Mouse (Mus musculus) MEL (cell line): ENCODE measurements at regions not wholly inside any gene's neighbourhood (a gene's known extent, or its start where the extent isn't known, plus 50 kb on each side); places are given as distances from the start of the nearest gene placed in this dataset.
"Not testable (repeated sequence)": the region's sequence is repeated elsewhere in the genome, so short reads cannot be mapped to it uniquely, and the experiment has no call there.

ENCODE experiments used
- DNase-seq: peaks from one replicate; pipeline ENCODE4 v3.0.0; 2011; ENCODE audit warnings: low read depth, low spot score
- H3K27ac ChIP-seq: 2 replicates; pipeline ENCODE4 v1.5.1; 2012; ENCODE audit warnings: low read depth, mild to moderate bottlenecking, control low read depth, low read length, moderate library complexity; ENCODE audit not compliant: control insufficient read depth
- H3K27me3 ChIP-seq, 2 experiments: fragments of 150-350 bp in 1 of 2; sonication (generic) in 1 of 2; 2 replicates each; pipeline ENCODE4 v1.6.1; 2012; ENCODE audit warnings: low read length in 2 of 2, mild to moderate bottlenecking in 2 of 2, improper control_type of control experiment in 1 of 2, moderate library complexity in 1 of 2; ENCODE audit not compliant: insufficient read depth in 2 of 2, control insufficient read depth in 1 of 2
- H3K36me3 ChIP-seq, 2 experiments: 2 replicates each; pipeline ENCODE4 v1.6.1; 2012 to 2014; ENCODE audit warnings: low read length in 2 of 2, improper control_type of control experiment in 1 of 2, inconsistent platforms in 1 of 2, mild to moderate bottlenecking in 1 of 2; ENCODE audit not compliant: insufficient read depth in 2 of 2, control insufficient read depth in 1 of 2
- H3K4me1 ChIP-seq, 2 experiments: fragments of 150-350 bp in 1 of 2; sonication (generic) in 1 of 2; 2 replicates each; pipeline ENCODE4 v1.6.1; 2012; ENCODE audit warnings: low read length in 2 of 2, improper control_type of control experiment in 1 of 2, mild to moderate bottlenecking in 1 of 2; ENCODE audit not compliant: insufficient read depth in 2 of 2, control insufficient read depth in 1 of 2
- H3K4me3 ChIP-seq, 2 experiments: fragments of 150-350 bp in 1 of 2; sonication (generic) in 1 of 2; 2 replicates each; pipeline ENCODE4 v1.5.1; 2012; ENCODE audit warnings: low read depth in 2 of 2, low read length in 2 of 2, mild to moderate bottlenecking in 2 of 2, moderate library complexity in 2 of 2, control low read depth in 1 of 2, improper control_type of control experiment in 1 of 2; ENCODE audit not compliant: control insufficient read depth in 1 of 2, insufficient read depth in 1 of 2
- H3K79me2 ChIP-seq: 2 replicates; pipeline ENCODE4 v1.6.1; 2012; ENCODE audit warnings: mild to moderate bottlenecking, low read length, moderate library complexity; ENCODE audit not compliant: control insufficient read depth, poor library complexity, insufficient read depth
- H3K9ac ChIP-seq: 2 replicates; pipeline ENCODE4 v1.6.1; 2012; ENCODE audit warnings: low read depth, mild to moderate bottlenecking, control low read depth, low read length, moderate library complexity; ENCODE audit not compliant: control insufficient read depth, poor library complexity, severe bottlenecking
- H3K9me3 ChIP-seq: fragments of 150-350 bp; sonication (generic); replicated peaks from 2 replicates; pipeline ENCODE4 v1.6.1; 2012; ENCODE audit warnings: mild to moderate bottlenecking, low read length, improper control_type of control experiment, moderate library complexity; ENCODE audit not compliant: insufficient read depth
- CHD1 ChIP-seq: IDR thresholded peaks from 2 replicates; pipeline ENCODE4 v1.6.1; 2012; ENCODE audit warnings: low read depth, mild to moderate bottlenecking, inconsistent platforms, low read length, improper control_type of control experiment
- CHD2 ChIP-seq: IDR thresholded peaks from 2 replicates; pipeline ENCODE4 v1.6.1; 2011; ENCODE audit warnings: low read length, improper control_type of control experiment
- CTCF ChIP-seq, 3 experiments: IDR thresholded peaks in 2 of 3; conservative IDR thresholded peaks in 1 of 3; 2 replicates each; pipeline ENCODE4 v1.5.1; 2011 to 2012; ENCODE audit warnings: low read length in 3 of 3, low read depth in 2 of 3, mild to moderate bottlenecking in 2 of 3, improper control_type of control experiment in 1 of 3, inconsistent platforms in 1 of 3, mixed read lengths in 1 of 3, moderate library complexity in 1 of 3; ENCODE audit not compliant: control insufficient read depth in 1 of 3, insufficient read depth in 1 of 3, poor library complexity in 1 of 3, severe bottlenecking in 1 of 3
- ELF1 ChIP-seq: IDR thresholded peaks from 2 replicates; pipeline ENCODE4 v1.6.1; 2014; ENCODE audit warnings: low read depth, mild to moderate bottlenecking, inconsistent platforms, low read length, improper control_type of control experiment, moderate library complexity
- HCFC1 ChIP-seq: IDR thresholded peaks from 2 replicates; pipeline ENCODE4 v1.6.1; 2012; ENCODE audit warnings: low read depth, mild to moderate bottlenecking, inconsistent platforms, low read length, improper control_type of control experiment, moderate library complexity
- JUND ChIP-seq: IDR thresholded peaks from 2 replicates; pipeline ENCODE4 v1.6.1; 2011; ENCODE audit warnings: low read depth, mild to moderate bottlenecking, improper control_type of control experiment, low read length
- KAT2A ChIP-seq: conservative IDR thresholded peaks from 2 replicates; pipeline ENCODE4 v1.6.1; 2012; ENCODE audit warnings: low read depth, low read length, improper control_type of control experiment, inconsistent platforms
- MAZ ChIP-seq: IDR thresholded peaks from 2 replicates; pipeline ENCODE4 v1.6.1; 2012; ENCODE audit warnings: low read depth, mild to moderate bottlenecking, inconsistent platforms, low read length, improper control_type of control experiment
- MYB ChIP-seq: IDR thresholded peaks from 2 replicates; pipeline ENCODE4 v1.6.1; 2011; ENCODE audit warnings: mild to moderate bottlenecking, low read depth, low read length, improper control_type of control experiment
- MYC ChIP-seq: IDR thresholded peaks from 2 replicates; pipeline ENCODE4 v1.6.1; 2011; ENCODE audit warnings: low read depth, mild to moderate bottlenecking, low read length, improper control_type of control experiment, moderate library complexity
- NRF1 ChIP-seq: IDR thresholded peaks from 2 replicates; pipeline ENCODE4 v1.6.1; 2014; ENCODE audit warnings: low read depth, mild to moderate bottlenecking, inconsistent platforms, low read length, improper control_type of control experiment, moderate library complexity; ENCODE audit not compliant: poor library complexity, insufficient read depth, severe bottlenecking
- POLR2AphosphoS5 ChIP-seq: IDR thresholded peaks from 2 replicates; pipeline ENCODE4 v1.6.1; 2012; ENCODE audit warnings: low read depth, borderline replicate concordance, mild to moderate bottlenecking, inconsistent platforms, low read length, moderate library complexity, mixed read lengths
- RAD21 ChIP-seq: IDR thresholded peaks from 2 replicates; pipeline ENCODE4 v1.6.1; 2011; ENCODE audit warnings: mild to moderate bottlenecking, low read depth, low read length, improper control_type of control experiment
- SIN3A ChIP-seq: IDR thresholded peaks from 2 replicates; pipeline ENCODE4 v1.6.1; 2012; ENCODE audit warnings: low read length, improper control_type of control experiment, inconsistent platforms
- SMC3 ChIP-seq: IDR thresholded peaks from 2 replicates; pipeline ENCODE4 v1.6.1; 2011; ENCODE audit warnings: low read depth, low read length, improper control_type of control experiment
- UBTF ChIP-seq: IDR thresholded peaks from 2 replicates; pipeline ENCODE4 v1.6.1; 2012; ENCODE audit warnings: low read depth, mild to moderate bottlenecking, inconsistent platforms, low read length, improper control_type of control experiment, moderate library complexity, borderline replicate concordance; ENCODE audit not compliant: insufficient read depth
- USF2 ChIP-seq, 2 experiments: IDR thresholded peaks; 2 replicates each; pipeline ENCODE4 v1.6.1; 2011 to 2012; ENCODE audit warnings: improper control_type of control experiment in 2 of 2, low read length in 2 of 2, borderline replicate concordance in 1 of 2, inconsistent platforms in 1 of 2, low read depth in 1 of 2, mild to moderate bottlenecking in 1 of 2; ENCODE audit not compliant: insufficient read depth in 1 of 2
- ZC3H11A ChIP-seq: IDR thresholded peaks from 2 replicates; pipeline ENCODE4 v1.6.1; 2012; ENCODE audit warnings: low read depth, mild to moderate bottlenecking, inconsistent platforms, low read length, improper control_type of control experiment
- ZKSCAN1 ChIP-seq: IDR thresholded peaks from 2 replicates; pipeline ENCODE4 v1.6.1; 2012; ENCODE audit warnings: low read depth, mild to moderate bottlenecking, inconsistent platforms, low read length, improper control_type of control experiment, moderate library complexity
- ZNF384 ChIP-seq: IDR thresholded peaks from 2 replicates; pipeline ENCODE4 v1.6.1; 2012; ENCODE audit warnings: low read depth, mild to moderate bottlenecking, inconsistent platforms, low read length, improper control_type of control experiment

- peak; percentile 12 for DNase-seq
- TF ChIP-seq ELF1 (no peak), USF2 (IDR thresholded peaks at IDR 0.05; ENCODE audit: borderline replicate concordance in 1 of 2, insufficient read depth in 1 of 2, low read depth in 1 of 2, low read length in 2 of 2) (no peak), MYC (no peak), UBTF (no peak), ZC3H11A (peak; percentile 50; the same call in 1 of the 2 replicates), RAD21 (peak; percentile 55), CTCF (IDR thresholded peaks at IDR 0.05 in 2 of 3, conservative IDR thresholded peaks at IDR 0.05 in 1 of 3; ENCODE audit: control insufficient read depth in 1 of 3, insufficient read depth in 1 of 3, low read depth in 2 of 3, low read length in 3 of 3, poor library complexity in 1 of 3, severe bottlenecking in 1 of 3) (peak; percentile 30 to 53 (median 44); a peak in 5 of 6 replicates), SMC3 (peak; percentile 49), CHD1 (no peak), SIN3A (no peak), KAT2A (no peak), CHD2 (no peak)
Measured at GRCm38 (mm10) chr13:50964070-50964469, 136.6 kb upstream of the Spin1 start.

GRCm38 (mm10) chr13:50965041-50965440 lies 135.6 kb upstream of the Spin1 start:
- H3K9ac ChIP-seq, DNase-seq, H3K4me3 ChIP-seq, H3K27ac ChIP-seq, H3K9me3 ChIP-seq, H3K4me1 ChIP-seq, H3K27me3 ChIP-seq, H3K36me3 ChIP-seq, H3K79me2 ChIP-seq: not testable (repeated sequence)

More at GRCm38 (mm10) chr13:50964070-50964469, 136.6 kb upstream of the Spin1 start:
- Histone ChIP-seq H3K27me3 (no peaks in the 10 kb centered on the region), H3K27ac (no peak overlapping the region), H3K9me3 (no peaks in the 10 kb centered on the region), H3K4me3 (no peak overlapping the region), H3K79me2 (no peaks in the 10 kb centered on the region), H3K4me1 (no peaks in the 10 kb centered on the region), H3K9ac (no peak overlapping the region), H3K36me3 (no peaks in the 10 kb centered on the region)

GRCm38 (mm10) chr13:50965678-50966077 lies 135.0 kb upstream of the Spin1 start:
- no peaks in the 10 kb centered on the region for H3K27me3 ChIP-seq
- H3K4me3 ChIP-seq = no peak overlapping the region
- H3K9ac ChIP-seq = no peak overlapping the region
- TF ChIP-seq HCFC1 = no peak
- no peak for TF ChIP-seq SMC3
- TF ChIP-seq CTCF (IDR thresholded peaks at IDR 0.05 in 2 of 3, conservative IDR thresholded peaks at IDR 0.05 in 1 of 3; ENCODE audit: control insufficient read depth in 1 of 3, insufficient read depth in 1 of 3, low read depth in 2 of 3, low read length in 3 of 3, poor library complexity in 1 of 3, severe bottlenecking in 1 of 3) = no peak
- TF ChIP-seq MYB = no peak
- no peak for TF ChIP-seq JUND
- TF ChIP-seq ZKSCAN1 = no peak
- TF ChIP-seq ZNF384 = no peak
- no peak for TF ChIP-seq CHD2
- no peak for TF ChIP-seq MAZ
- TF ChIP-seq NRF1 = no peak
- no peak for TF ChIP-seq ZC3H11A
- no peak for TF ChIP-seq POLR2AphosphoS5
- no peak for DNase-seq
- no peaks in the 10 kb centered on the region for H3K9me3 ChIP-seq
- H3K27ac ChIP-seq = no peak overlapping the region
- no peaks in the 10 kb centered on the region for H3K36me3 ChIP-seq
- H3K4me1 ChIP-seq = no peaks in the 10 kb centered on the region
- H3K79me2 ChIP-seq = no peaks in the 10 kb centered on the region
